Mouse (Mus musculus) thymus, postnatal 25 days (tissue): ENCODE measurements around the gene Gabrd.

Source experiments
- DNase-seq: peaks from one replicate; pipeline ENCODE4 v3.0.0; 2022

Gene Gabrd

GRCm38 (mm10) chr4:155343415-155344298 is 54.3 kb downstream of the Gabrd start:
- no peak for DNase-seq

- no peak for DNase-seq
Measured at GRCm38 (mm10) chr4:155336284-155337050, 61.4 kb downstream of the Gabrd start.
